Mouse (Mus musculus): ENCODE data around the gene Mob3a. TPM values are rescaled to one million over a fixed set of nuclear protein-coding genes. Genes with fewer than 3 reads are reported as not detected.
A peak's percentile ranks its signal among the peaks of the same experiment; 100 is the strongest.

Gene Mob3a
- total and polyA plus RNA-seq, 3 experiments = 56.9 to 84.2 (median 71.4) TPM

DNA sequence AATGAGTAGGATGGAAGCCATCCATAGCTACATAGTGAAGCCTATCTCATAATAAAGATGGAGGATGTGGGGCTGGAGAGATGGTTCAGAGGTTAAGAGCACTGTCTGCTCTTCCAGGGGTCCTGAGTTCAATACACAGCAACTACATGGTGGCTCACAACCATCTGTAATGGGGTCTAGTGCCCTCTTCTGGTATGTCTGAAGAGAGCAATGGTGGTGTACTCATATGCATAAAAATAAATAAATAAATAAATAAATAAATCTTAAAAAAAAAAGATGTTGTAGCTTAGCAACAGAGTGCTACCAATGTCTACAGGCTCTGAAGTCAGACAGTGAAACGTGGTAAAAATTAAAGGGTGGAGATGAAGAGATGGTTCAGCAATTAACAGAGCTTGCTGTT is 36.9 kb upstream of the Mob3a start:
- H3K27me3 ChIP-seq (replicated peaks) = no peaks in the 10 kb centered on the region
- in situ Hi-C loops (cut with MboI; ENCODE audit: low pct_ligation_motif_present, low pct_unique_long_range_greater_than_20kb, low sequenced_read_pairs) = no loop called here
- H3K9ac ChIP-seq (ENCODE audit: insufficient read depth, low read depth) = no peak overlapping the region
- H3K79me2 ChIP-seq (replicated peaks; ENCODE audit: control insufficient read depth, extremely low read depth, insufficient read depth, poor library complexity, severe bottlenecking) = peaks cover 81% of the 10 kb centered on the region
- H3K36me3 ChIP-seq (replicated peaks in 1 of 2; ENCODE audit: control insufficient read depth in 1 of 2, insufficient read depth in 1 of 2, low read length in 1 of 2) = peaks cover 15 to 49% of the 10 kb centered on the region in 2 experiments
- peaks cover 20 to 56% of the 10 kb centered on the region in 2 experiments for H3K4me1 ChIP-seq (ENCODE audit: control insufficient read depth in 1 of 2, insufficient read depth in 2 of 2)
- no peak for DNase-seq (ENCODE audit: extremely low read depth)
- H3K4me3 ChIP-seq (replicated peaks in 1 of 3; ENCODE audit: low read depth in 2 of 3, low read length in 2 of 3, poor library complexity in 1 of 3) = no peak overlapping the region
- no peak overlapping the region for H3K27ac ChIP-seq (ENCODE audit: insufficient read depth, low read depth)
- dilution Hi-C loops (cut with MboI; ENCODE audit: extremely low pct_ligation_motif_present, extremely low pct_unique_long_range_greater_than_20kb, low sequenced_read_pairs) = no loop called here
- H3K4me2 ChIP-seq (ENCODE audit: insufficient read depth, low read depth, poor library complexity, severe bottlenecking) = no peak overlapping the region
- H3K9me3 ChIP-seq (replicated peaks; ENCODE audit: low read length) = no peaks in the 10 kb centered on the region
- no peak for TF ChIP-seq MAFK (IDR thresholded peaks at IDR 0.05; ENCODE audit: insufficient replicate concordance, low read length)
- TF ChIP-seq CTCF (conservative IDR thresholded peaks at IDR 0.05 in 1 of 2, IDR thresholded peaks at IDR 0.05 in 1 of 2; ENCODE audit: low read depth in 2 of 2, low read length in 2 of 2) = peak; percentile 20 to 21; a peak in 1 of 4 replicates
- TF ChIP-seq TCF12 (IDR thresholded peaks at IDR 0.05; ENCODE audit: low read depth, low read length) = no peak
- no peak for TF ChIP-seq MAX (IDR thresholded peaks at IDR 0.05; ENCODE audit: low read length)
- no peak for TF ChIP-seq ZMIZ1 (IDR thresholded peaks at IDR 0.05; ENCODE audit: low read depth, low read length)
- no peak for TF ChIP-seq MXI1 (IDR thresholded peaks at IDR 0.05; ENCODE audit: low read depth, low read length)
- peak; percentile 3 for TF ChIP-seq RAD21 (IDR thresholded peaks at IDR 0.05; ENCODE audit: low read depth, low read length)

GRCm38 (mm10) chr10:80736731-80737130 is 35.0 kb upstream of the Mob3a start:
- no peak for TF ChIP-seq CHD1 (IDR thresholded peaks at IDR 0.05; ENCODE audit: low read depth, low read length)
- no peaks in the 10 kb centered on the region for H3K27me3 ChIP-seq (replicated peaks)
- in situ Hi-C loops (cut with MboI; ENCODE audit: low pct_ligation_motif_present, low pct_unique_long_range_greater_than_20kb, low sequenced_read_pairs) = no loop called here
- peaks cover 93% of the 10 kb centered on the region for H3K79me2 ChIP-seq (replicated peaks; ENCODE audit: control insufficient read depth, extremely low read depth, insufficient read depth, poor library complexity, severe bottlenecking)
- no peak overlapping the region for H3K9ac ChIP-seq (ENCODE audit: insufficient read depth, low read depth)
- peaks cover 25 to 66% of the 10 kb centered on the region in 2 experiments for H3K36me3 ChIP-seq (replicated peaks in 1 of 2; ENCODE audit: control insufficient read depth in 1 of 2, insufficient read depth in 1 of 2, low read length in 1 of 2)
- H3K4me2 ChIP-seq (ENCODE audit: insufficient read depth, low read depth, poor library complexity, severe bottlenecking) = no peak overlapping the region
- H3K27ac ChIP-seq (ENCODE audit: insufficient read depth, low read depth) = no peak overlapping the region
- DNase-seq (ENCODE audit: extremely low read depth) = no peak
- H3K4me1 ChIP-seq (ENCODE audit: control insufficient read depth in 1 of 2, insufficient read depth in 2 of 2) = peaks cover 23 to 58% of the 10 kb centered on the region in 2 experiments
- dilution Hi-C loops (cut with MboI; ENCODE audit: extremely low pct_ligation_motif_present, extremely low pct_unique_long_range_greater_than_20kb, low sequenced_read_pairs) = no loop called here
- H3K9me3 ChIP-seq (replicated peaks; ENCODE audit: low read length) = no peaks in the 10 kb centered on the region
- no peak overlapping the region for H3K4me3 ChIP-seq (replicated peaks in 1 of 3; ENCODE audit: low read depth in 2 of 3, low read length in 2 of 3, poor library complexity in 1 of 3)

GRCm38 (mm10) chr10:80732611-80733101 is 30.9 kb upstream of the Mob3a start:
- no peak overlapping the region for H3K4me2 ChIP-seq (ENCODE audit: insufficient read depth, low read depth, poor library complexity, severe bottlenecking)
- no peak for DNase-seq (ENCODE audit: extremely low read depth)
- H3K27ac ChIP-seq (ENCODE audit: insufficient read depth, low read depth) = no peak overlapping the region
- peaks cover 57% of the 10 kb centered on the region for H3K79me2 ChIP-seq (replicated peaks; ENCODE audit: control insufficient read depth, extremely low read depth, insufficient read depth, poor library complexity, severe bottlenecking)
- peaks cover 62 to 90% of the 10 kb centered on the region in 2 experiments for H3K36me3 ChIP-seq (replicated peaks in 1 of 2; ENCODE audit: control insufficient read depth in 1 of 2, insufficient read depth in 1 of 2, low read length in 1 of 2)
- no peak overlapping the region for H3K4me3 ChIP-seq (replicated peaks in 1 of 3; ENCODE audit: low read depth in 2 of 3, low read length in 2 of 3, poor library complexity in 1 of 3)
- peaks cover 16 to 33% of the 10 kb centered on the region in 2 experiments for H3K4me1 ChIP-seq (ENCODE audit: control insufficient read depth in 1 of 2, insufficient read depth in 2 of 2)
- no peak for TF ChIP-seq ETS1 (conservative IDR thresholded peaks at IDR 0.05; ENCODE audit: low read depth, low read length)
- TF ChIP-seq EP300 (IDR thresholded peaks at IDR 0.05; ENCODE audit: low read length) = no peak
- TF ChIP-seq SIN3A (IDR thresholded peaks at IDR 0.05; ENCODE audit: low read length) = no peak
- no peak for TF ChIP-seq CHD1 (IDR thresholded peaks at IDR 0.05; ENCODE audit: low read depth, low read length)
- no peak for TF ChIP-seq HCFC1 (IDR thresholded peaks at IDR 0.05; ENCODE audit: low read depth, low read length)
- no peak for TF ChIP-seq USF2 (conservative IDR thresholded peaks at IDR 0.05; ENCODE audit: low read depth, low read length)
- no peak for TF ChIP-seq ZKSCAN1 (IDR thresholded peaks at IDR 0.05; ENCODE audit: borderline replicate concordance, low read depth, low read length)
- TF ChIP-seq TCF12 (IDR thresholded peaks at IDR 0.05; ENCODE audit: low read depth, low read length) = no peak
- TF ChIP-seq CHD2 (IDR thresholded peaks at IDR 0.05; ENCODE audit: low read length) = no peak
- no peak for TF ChIP-seq POLR2AphosphoS2 (IDR thresholded peaks at IDR 0.05; ENCODE audit: low read depth, low read length)
- TF ChIP-seq MAFK (IDR thresholded peaks at IDR 0.05; ENCODE audit: insufficient replicate concordance, low read length) = no peak
- no peak for TF ChIP-seq ZNF384 (IDR thresholded peaks at IDR 0.05; ENCODE audit: low read depth, low read length)
- no peak for TF ChIP-seq POLR2A (IDR thresholded peaks at IDR 0.05; ENCODE audit: low read depth, low read length)
- TF ChIP-seq NRF1 (IDR thresholded peaks at IDR 0.05; ENCODE audit: low read depth, low read length) = no peak
- no peak for TF ChIP-seq JUND (conservative IDR thresholded peaks at IDR 0.05; ENCODE audit: low read depth, low read length)
- TF ChIP-seq PAX5 (IDR thresholded peaks at IDR 0.05; ENCODE audit: low read length) = no peak
- dilution Hi-C loops (cut with MboI; ENCODE audit: extremely low pct_ligation_motif_present, extremely low pct_unique_long_range_greater_than_20kb, low sequenced_read_pairs) (no loop called here), in situ Hi-C loops (cut with MboI; ENCODE audit: low pct_ligation_motif_present, low pct_unique_long_range_greater_than_20kb, low sequenced_read_pairs) (no loop called here)
- no peaks in the 10 kb centered on the region for H3K9me3 ChIP-seq (replicated peaks; ENCODE audit: low read length)
- H3K9ac ChIP-seq (ENCODE audit: insufficient read depth, low read depth) = no peak overlapping the region
- H3K27me3 ChIP-seq (replicated peaks) = no peaks in the 10 kb centered on the region
